Mouse (Mus musculus): ENCODE results near the gene Abi3. TPM values are rescaled to one million over a fixed set of nuclear protein-coding genes. Genes with fewer than 3 reads are reported as not detected.

Gene Abi3
- polyA plus RNA-seq, 2 experiments from 2014 or later, result 58.8 to 59.2 TPM

- ATAC-seq, result no peak
These were observed 58.3 kb downstream of the Abi3 start for GRCm38 (mm10) chr11:95783958-95784357.

- ATAC-seq, result no peak
These were observed 58.8 kb downstream of the Abi3 start for GRCm38 (mm10) chr11:95783457-95783856.

- no peak for ATAC-seq
These were observed 60.7 kb downstream of the Abi3 start for GRCm38 (mm10) chr11:95781557-95781956.

- no peak for ATAC-seq
These were observed 61.8 kb downstream of the Abi3 start for GRCm38 (mm10) chr11:95780480-95780879.

Other genes starting within 250 kb of the Abi3 start
- 100 to 1,000 TPM; 131 to 144 TPM for gene Phb, start 175.5 kb downstream of the Abi3 start, polyA plus RNA-seq (2017; shearing (Covaris generic))
- 10 to 100 TPM in 1 of 2 experiments, 1 to 10 TPM in 1; 9.6 to 13.0 TPM for gene Zfp652, start 129.8 kb downstream of the Abi3 start, polyA plus RNA-seq (2017; shearing (Covaris generic))
- gene B130006D01Rik, start 118.9 kb downstream of the Abi3 start, polyA plus RNA-seq (2017; shearing (Covaris generic)), result 1 to 10 TPM; 3.9 to 4.9 TPM
- not detected for gene Phospho1, start 18.0 kb downstream of the Abi3 start, polyA plus RNA-seq (2017; shearing (Covaris generic))
- 10 to 100 TPM; 47.5 to 58.4 TPM for gene Gngt2, start 5.3 kb downstream of the Abi3 start, polyA plus RNA-seq (2017; shearing (Covaris generic))
- under 1 TPM in 1 of 2 experiments, not detected in 1; 0.25 TPM for gene B4galnt2, start 72.4 kb upstream of the Abi3 start, polyA plus RNA-seq (2017; shearing (Covaris generic))
- gene Igf2bp1, start 163.5 kb upstream of the Abi3 start, polyA plus RNA-seq (2017; shearing (Covaris generic)), result under 1 TPM in 1 of 2 experiments, not detected in 1; 0.24 TPM
- not detected for gene Gip, start 182.1 kb upstream of the Abi3 start, polyA plus RNA-seq (2017; shearing (Covaris generic))
- gene Snf8, start 192.4 kb upstream of the Abi3 start, polyA plus RNA-seq (2017; shearing (Covaris generic)), result 10 to 100 TPM; 39.3 to 54.1 TPM
- gene Ube2z, start 222.9 kb upstream of the Abi3 start, polyA plus RNA-seq (2017; shearing (Covaris generic)), result 1 to 10 TPM; 8.5 to 9.1 TPM
- 100 to 1,000 TPM; 362 to 459 TPM for gene Atp5g1, start 233.2 kb upstream of the Abi3 start, polyA plus RNA-seq (2017; shearing (Covaris generic))